Mouse (Mus musculus): ENCODE measurements around the gene Gm19668. TPM values are rescaled to one million over a fixed set of nuclear protein-coding genes. Genes with fewer than 3 reads are reported as not detected.

Gene Gm19668
- not detected in 2 replicates for polyA plus RNA-seq (2015; fragmentation: Nextera tagmentation; extraction: Ambion mirVana)

DNA sequence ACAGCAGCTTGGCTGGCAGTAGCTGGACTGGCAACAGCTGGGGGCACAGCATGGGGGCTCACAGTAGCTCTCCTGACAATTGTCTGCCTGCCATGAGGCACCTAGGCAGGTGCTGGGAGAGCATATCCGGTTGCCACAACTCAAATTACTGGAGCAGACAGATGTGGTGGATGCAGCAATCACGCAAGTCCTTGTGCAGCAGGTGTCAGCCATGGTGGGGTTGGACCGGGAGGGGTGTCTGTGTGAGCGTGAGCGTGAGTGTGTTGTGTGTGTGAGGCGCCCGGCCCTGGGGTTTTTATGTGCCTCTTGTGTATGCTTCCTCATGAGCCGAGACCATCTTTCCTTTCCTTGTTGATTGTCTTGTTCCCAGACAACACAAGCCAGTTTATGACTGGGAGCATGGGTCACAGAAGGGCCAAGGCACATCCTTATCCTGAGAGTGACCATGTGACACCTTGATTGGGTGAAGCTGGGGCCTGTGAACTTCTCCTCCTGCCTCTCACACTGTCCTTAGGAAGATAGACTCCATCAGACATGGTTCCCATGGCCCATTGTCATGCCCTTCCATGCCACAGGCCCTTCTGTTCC lies at the start of gene Gm19668:
TSS of gene Gm19668 (minus strand) at position 213 of the 588 bp plus-strand sequence.
- no peaks in the 10 kb centered on the region for H3K9me3 ChIP-seq (ENCODE audit: low read length)
- H3K27me3 ChIP-seq (ENCODE audit: insufficient read depth, low read length): no peaks in the 10 kb centered on the region
- 59% methylated on average over 8 of the region's 8 CpGs for WGBS (ENCODE audit: insufficient replicate concordance)
- ATAC-seq (no peak), DNase-seq (no peak)
- TF ChIP-seq CTCF (IDR thresholded peaks at IDR 0.05; ENCODE audit: low read depth) (no peak), EP300 (IDR thresholded peaks at IDR 0.05; ENCODE audit: low read depth) (no peak)
- H3K4me2 ChIP-seq (ENCODE audit: low read depth, low read length): no peak within 1 kb of the TSS
- H3K36me3 ChIP-seq (replicated peaks; ENCODE audit: insufficient read depth, low read length): no peaks in the 10 kb centered on the region
- no peak within 1 kb of the TSS for H3K27ac ChIP-seq (ENCODE audit: low read depth)
- H3K4me3 ChIP-seq (ENCODE audit: low read depth, low read length): no peak within 1 kb of the TSS
- no peaks in the 10 kb centered on the region for H3K4me1 ChIP-seq (ENCODE audit: insufficient read depth)
- H3K9ac ChIP-seq (replicated peaks): no peak within 1 kb of the TSS

DNA sequence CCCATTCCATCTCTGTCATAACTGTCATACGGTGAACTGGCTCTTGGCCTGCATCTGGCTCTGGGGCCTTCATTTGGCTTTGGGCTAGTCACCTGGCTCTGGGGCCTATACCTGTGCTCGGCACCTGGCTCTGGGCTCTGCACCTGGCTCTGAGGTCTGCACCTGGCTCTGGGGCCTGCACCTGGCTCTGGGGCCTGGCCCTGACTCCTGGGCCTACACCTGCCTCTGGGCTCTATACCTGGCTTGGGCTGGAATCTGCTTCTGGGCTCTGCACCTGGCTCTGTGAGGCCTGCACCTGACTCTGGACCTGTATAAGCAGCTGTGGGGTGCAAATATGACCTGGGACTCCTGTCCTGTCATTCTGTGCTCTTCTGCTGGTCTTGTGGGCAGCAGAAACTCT lies 48.6 kb upstream of the Gm19668 start:
- 64% methylated on average over 2 of the region's 2 CpGs for WGBS (ENCODE audit: insufficient replicate concordance)
- ATAC-seq (no peak), DNase-seq (no peak)
- H3K9ac ChIP-seq (replicated peaks): no peak overlapping the region
- H3K4me1 ChIP-seq (ENCODE audit: insufficient read depth): no peaks in the 10 kb centered on the region
- H3K9me3 ChIP-seq (ENCODE audit: low read length): peaks cover 5% of the 10 kb centered on the region
- no peak overlapping the region for H3K4me2 ChIP-seq (ENCODE audit: low read depth, low read length)
- H3K27ac ChIP-seq (ENCODE audit: low read depth): no peak overlapping the region
- H3K27me3 ChIP-seq (ENCODE audit: insufficient read depth, low read length): no peaks in the 10 kb centered on the region
- no peaks in the 10 kb centered on the region for H3K36me3 ChIP-seq (replicated peaks; ENCODE audit: insufficient read depth, low read length)
- no peak for TF ChIP-seq EP300 (IDR thresholded peaks at IDR 0.05; ENCODE audit: low read depth)
- TF ChIP-seq CTCF (IDR thresholded peaks at IDR 0.05; ENCODE audit: low read depth): no peak
- H3K4me3 ChIP-seq (ENCODE audit: low read depth, low read length): no peak overlapping the region

DNA sequence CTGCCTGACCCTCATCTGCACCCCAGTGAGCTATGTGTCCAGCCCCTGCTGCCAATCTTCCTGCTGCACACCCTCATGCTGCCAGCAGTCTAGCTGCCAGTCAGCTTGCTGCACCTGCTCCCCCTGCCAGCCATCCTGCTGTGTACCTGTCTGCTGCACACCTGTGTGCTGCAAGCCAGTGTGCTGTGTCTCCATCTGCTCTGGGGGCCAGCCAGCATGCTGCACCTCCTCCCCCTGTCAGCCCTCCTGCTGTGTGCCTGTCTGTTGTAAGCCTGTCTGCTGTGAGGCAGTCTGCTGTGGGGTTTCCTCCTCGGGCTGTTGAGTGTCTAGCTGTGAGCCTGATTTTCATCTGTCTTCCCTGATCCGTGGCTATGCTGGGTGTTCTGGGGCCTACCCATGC lies 48.0 kb upstream of the Gm19668 start:
- TF ChIP-seq CTCF (IDR thresholded peaks at IDR 0.05; ENCODE audit: low read depth) (no peak), EP300 (IDR thresholded peaks at IDR 0.05; ENCODE audit: low read depth) (no peak)
- Histone ChIP-seq H3K27ac (ENCODE audit: low read depth) (no peak overlapping the region), H3K4me3 (ENCODE audit: low read depth, low read length) (no peak overlapping the region), H3K4me1 (ENCODE audit: insufficient read depth) (no peaks in the 10 kb centered on the region), H3K27me3 (ENCODE audit: insufficient read depth, low read length) (no peaks in the 10 kb centered on the region), H3K9ac (replicated peaks) (no peak overlapping the region), H3K4me2 (ENCODE audit: low read depth, low read length) (no peak overlapping the region), H3K9me3 (ENCODE audit: low read length) (peaks cover 5% of the 10 kb centered on the region), H3K36me3 (replicated peaks; ENCODE audit: insufficient read depth, low read length) (no peaks in the 10 kb centered on the region)
- 23% methylated on average over 2 of the region's 2 CpGs for WGBS (ENCODE audit: insufficient replicate concordance)
- DNase-seq (no peak), ATAC-seq (no peak)

DNA sequence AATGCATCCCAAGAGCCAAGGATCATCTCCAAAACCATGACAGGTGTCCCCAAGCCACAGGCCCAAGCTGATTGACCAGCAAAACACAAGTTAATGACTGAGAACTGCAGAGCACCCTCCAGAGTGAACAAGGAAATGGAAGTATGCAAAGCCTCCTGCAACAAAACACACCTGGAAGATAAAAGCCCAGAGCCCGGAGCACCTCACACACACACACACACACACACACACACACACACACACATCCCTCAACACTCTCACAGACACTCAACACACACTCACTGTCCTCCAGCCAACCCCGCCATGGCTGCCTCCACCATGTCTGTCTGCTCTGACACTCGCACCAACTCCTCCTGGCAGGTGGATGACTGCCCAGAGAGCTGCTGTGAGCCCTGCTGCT lies 47.6 kb upstream of the Gm19668 start, which contains the start of gene Gm36176:
TSS of gene Gm36176 (plus strand) at position 301 of the 400 bp plus-strand sequence.
- Histone ChIP-seq H3K9me3 (ENCODE audit: low read length) (peaks cover 5% of the 10 kb centered on the region), H3K27me3 (ENCODE audit: insufficient read depth, low read length) (no peaks in the 10 kb centered on the region), H3K36me3 (replicated peaks; ENCODE audit: insufficient read depth, low read length) (no peaks in the 10 kb centered on the region), H3K4me2 (ENCODE audit: low read depth, low read length) (no peak within 1 kb of the TSS), H3K4me3 (ENCODE audit: low read depth, low read length) (no peak within 1 kb of the TSS), H3K27ac (ENCODE audit: low read depth) (no peak within 1 kb of the TSS), H3K9ac (replicated peaks) (no peak within 1 kb of the TSS), H3K4me1 (ENCODE audit: insufficient read depth) (no peaks in the 10 kb centered on the region)
- 55% methylated on average over 3 of the region's 3 CpGs for WGBS (ENCODE audit: insufficient replicate concordance)
- TF ChIP-seq EP300 (IDR thresholded peaks at IDR 0.05; ENCODE audit: low read depth) (no peak), CTCF (IDR thresholded peaks at IDR 0.05; ENCODE audit: low read depth) (no peak)
- DNase-seq: no peak
- ATAC-seq: no peak

DNA sequence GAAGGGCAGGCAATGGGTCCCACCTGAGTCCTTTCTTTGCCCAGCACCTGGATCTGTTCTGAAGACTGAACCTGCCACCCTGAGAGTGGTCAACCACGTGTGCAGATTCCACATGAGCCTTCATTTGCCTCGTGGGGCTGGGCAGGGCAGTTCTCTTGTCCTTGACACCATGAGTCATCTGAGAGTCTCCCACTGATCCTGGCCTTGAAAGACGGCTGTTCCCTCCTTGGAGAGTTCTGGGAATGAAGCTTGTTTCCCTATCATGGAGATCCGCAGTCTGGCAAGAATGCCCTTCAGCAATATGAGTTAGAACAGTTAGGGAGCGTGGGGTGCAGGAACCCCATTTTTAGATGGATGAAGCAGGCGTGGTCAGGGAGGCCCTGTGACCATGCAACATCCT lies 40.1 kb upstream of the Gm19668 start:
- TF ChIP-seq EP300 (IDR thresholded peaks at IDR 0.05; ENCODE audit: low read depth) (no peak), CTCF (IDR thresholded peaks at IDR 0.05; ENCODE audit: low read depth) (no peak)
- Histone ChIP-seq H3K4me1 (ENCODE audit: insufficient read depth) (no peaks in the 10 kb centered on the region), H3K27me3 (ENCODE audit: insufficient read depth, low read length) (no peaks in the 10 kb centered on the region), H3K4me3 (ENCODE audit: low read depth, low read length) (no peak overlapping the region), H3K27ac (ENCODE audit: low read depth) (no peak overlapping the region), H3K4me2 (ENCODE audit: low read depth, low read length) (no peak overlapping the region), H3K9ac (replicated peaks) (no peak overlapping the region), H3K36me3 (replicated peaks; ENCODE audit: insufficient read depth, low read length) (no peaks in the 10 kb centered on the region), H3K9me3 (ENCODE audit: low read length) (peaks cover 8% of the 10 kb centered on the region)
- ATAC-seq (no peak), DNase-seq (no peak)
- WGBS (ENCODE audit: insufficient replicate concordance): 57% methylated on average over 6 of the region's 6 CpGs

DNA sequence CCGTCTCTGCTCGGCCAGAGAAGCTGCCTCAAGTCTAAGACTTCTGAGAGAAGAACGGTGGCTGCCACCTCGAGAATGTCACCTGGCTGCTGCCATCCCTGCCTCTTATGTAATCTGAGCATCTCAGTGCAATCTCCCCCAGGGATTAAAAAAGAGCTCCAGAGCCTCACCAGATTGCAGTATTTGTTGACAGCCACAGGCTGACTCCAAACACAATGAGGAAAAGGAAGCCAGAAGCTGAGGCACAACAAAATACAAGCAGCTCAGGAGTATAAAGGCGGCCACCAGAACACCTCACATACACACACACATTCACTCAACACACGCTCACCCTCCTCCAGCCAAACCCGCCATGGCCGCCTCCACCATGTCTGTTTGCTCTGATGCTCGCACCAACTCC lies 36.7 kb upstream of the Gm19668 start, which contains the start of gene Krtap10-10:
TSS of gene Krtap10-10 (plus strand) at position 301 of the 400 bp plus-strand sequence.
- H3K4me3 ChIP-seq (ENCODE audit: low read depth, low read length): no peak within 1 kb of the TSS
- ATAC-seq: no peak

More for the DNA sequence above, 36.7 kb upstream of the Gm19668 start, which contains the start of gene Krtap10-10:
- no peak for DNase-seq
- Histone ChIP-seq H3K27ac (ENCODE audit: low read depth) (no peak within 1 kb of the TSS), H3K27me3 (ENCODE audit: insufficient read depth, low read length) (no peaks in the 10 kb centered on the region), H3K4me2 (ENCODE audit: low read depth, low read length) (no peak within 1 kb of the TSS), H3K9ac (replicated peaks) (no peak within 1 kb of the TSS), H3K36me3 (replicated peaks; ENCODE audit: insufficient read depth, low read length) (no peaks in the 10 kb centered on the region), H3K9me3 (ENCODE audit: low read length) (no peaks in the 10 kb centered on the region), H3K4me1 (ENCODE audit: insufficient read depth) (no peaks in the 10 kb centered on the region)
- 65% methylated on average over 9 of the region's 9 CpGs for WGBS (ENCODE audit: insufficient replicate concordance)
- no peak for TF ChIP-seq EP300 (IDR thresholded peaks at IDR 0.05; ENCODE audit: low read depth)
- no peak for TF ChIP-seq CTCF (IDR thresholded peaks at IDR 0.05; ENCODE audit: low read depth)
